Mouse (Mus musculus): ENCODE measurements around the gene Znhit1. TPM values are rescaled to one million over a fixed set of nuclear protein-coding genes. Genes with fewer than 3 reads are reported as not detected.

Gene Znhit1
- total and polyA plus RNA-seq, 3 experiments = 58.4 to 70.1 (median 65.5) TPM

GRCm38 (mm10) chr5:136999449-136999848 lies 11.6 kb upstream of the Znhit1 start:
- 66% methylated on average over 5 of the region's 5 CpGs for WGBS
- Histone ChIP-seq H3K27ac (no peak overlapping the region), H3K27me3 (ENCODE audit: control insufficient read depth, insufficient read depth, low read length) (no peaks in the 10 kb centered on the region), H3K4me3 (no peak overlapping the region), H3K36me3 (ENCODE audit: control insufficient read depth, insufficient read depth, low read length) (no peaks in the 10 kb centered on the region), H3K79me2 (replicated peaks; ENCODE audit: control insufficient read depth, insufficient read depth, low read length) (no peaks in the 10 kb centered on the region), H3K9ac (ENCODE audit: low read depth, low read length) (no peak overlapping the region), H3K4me1 (ENCODE audit: control insufficient read depth, insufficient read depth, low read length) (no peaks in the 10 kb centered on the region)
- intact Hi-C loops (cut with DNase I) = no loop called here
- no peak for TF ChIP-seq EP300 (IDR thresholded peaks at IDR 0.05; ENCODE audit: insufficient read depth, low read depth, low read length)
- no peak for TF ChIP-seq CTCF (IDR thresholded peaks at IDR 0.05)
- TF ChIP-seq POLR2A (IDR thresholded peaks at IDR 0.05; ENCODE audit: insufficient read depth, low read depth, low read length) = no peak
- no peak for DNase-seq

- H3K27me3 ChIP-seq (ENCODE audit: control insufficient read depth, insufficient read depth, low read length) = no peaks in the 10 kb centered on the region
- H3K27ac ChIP-seq = no peak overlapping the region
- TF ChIP-seq CTCF (IDR thresholded peaks at IDR 0.05) = no peak
- no peak for TF ChIP-seq EP300 (IDR thresholded peaks at IDR 0.05; ENCODE audit: insufficient read depth, low read depth, low read length)
- TF ChIP-seq POLR2A (IDR thresholded peaks at IDR 0.05; ENCODE audit: insufficient read depth, low read depth, low read length) = no peak
- DNase-seq = peak in 1 of 2 experiments; percentile 34
- WGBS = 69% methylated on average over 6 of the region's 6 CpGs
- H3K79me2 ChIP-seq (replicated peaks; ENCODE audit: control insufficient read depth, insufficient read depth, low read length) = no peaks in the 10 kb centered on the region; the same call in 1 of the 2 replicates
- H3K4me3 ChIP-seq = no peak overlapping the region
- no peak overlapping the region for H3K9ac ChIP-seq (ENCODE audit: low read depth, low read length)
- H3K36me3 ChIP-seq (ENCODE audit: control insufficient read depth, insufficient read depth, low read length) = no peaks in the 10 kb centered on the region
- H3K4me1 ChIP-seq (ENCODE audit: control insufficient read depth, insufficient read depth, low read length) = no peaks in the 10 kb centered on the region
- intact Hi-C loops (cut with DNase I) = loop anchor here (5.0 to 10.0 kb wide), 2 partner anchors 348 to 795 kb away; partner anchors contain the start of genes Mepce and Zcwpw1
Observed at GRCm38 (mm10) chr5:136989801-136990200, 2.0 kb upstream of the Znhit1 start.

GRCm38 (mm10) chr5:136988420-136988819 lies 599 bp upstream of the Znhit1 start:
- Histone ChIP-seq H3K27me3 (ENCODE audit: control insufficient read depth, insufficient read depth, low read length) (no peaks in the 10 kb centered on the region), H3K36me3 (ENCODE audit: control insufficient read depth, insufficient read depth, low read length) (no peaks in the 10 kb centered on the region), H3K27ac (no peak overlapping the region), H3K9ac (ENCODE audit: low read depth, low read length) (no peak overlapping the region), H3K4me3 (no peak overlapping the region), H3K79me2 (replicated peaks; ENCODE audit: control insufficient read depth, insufficient read depth, low read length) (no peaks in the 10 kb centered on the region; the same call in 1 of the 2 replicates), H3K4me1 (ENCODE audit: control insufficient read depth, insufficient read depth, low read length) (no peaks in the 10 kb centered on the region)
- TF ChIP-seq CTCF (IDR thresholded peaks at IDR 0.05) = no peak
- TF ChIP-seq EP300 (IDR thresholded peaks at IDR 0.05; ENCODE audit: insufficient read depth, low read depth, low read length) = no peak
- no peak for TF ChIP-seq POLR2A (IDR thresholded peaks at IDR 0.05; ENCODE audit: insufficient read depth, low read depth, low read length)
- intact Hi-C loops (cut with DNase I) = loop anchor here (5.0 to 10.0 kb wide), 2 partner anchors 349 to 796 kb away; partner anchors contain the start of genes Mepce and Zcwpw1
- 61% methylated on average over 7 of the region's 7 CpGs for WGBS
- DNase-seq = peak; percentile 48 to 58

GRCm38 (mm10) chr5:136987138-136987933 lies 485 bp downstream of the Znhit1 start:
- TF ChIP-seq CTCF (IDR thresholded peaks at IDR 0.05) = no peak
- TF ChIP-seq POLR2A (IDR thresholded peaks at IDR 0.05; ENCODE audit: insufficient read depth, low read depth, low read length) = peak; percentile 78
- Histone ChIP-seq H3K79me2 (replicated peaks; ENCODE audit: control insufficient read depth, insufficient read depth, low read length) (no peaks in the 10 kb centered on the region; the same call in 1 of the 2 replicates), H3K4me3 (peak overlapping the region; percentile 69), H3K27me3 (ENCODE audit: control insufficient read depth, insufficient read depth, low read length) (no peaks in the 10 kb centered on the region), H3K9ac (ENCODE audit: low read depth, low read length) (peak overlapping the region; percentile 71), H3K4me1 (ENCODE audit: control insufficient read depth, insufficient read depth, low read length) (no peaks in the 10 kb centered on the region), H3K36me3 (ENCODE audit: control insufficient read depth, insufficient read depth, low read length) (no peaks in the 10 kb centered on the region), H3K27ac (peak overlapping the region; percentile 97)
- under 1% methylated on average over 67 of the region's 67 CpGs for WGBS
- DNase-seq = peak; percentile 90
- intact Hi-C loops (cut with DNase I) = loop anchor here (5.0 to 10.0 kb wide), 2 partner anchors 350 to 797 kb away; partner anchors contain the start of genes Mepce and Zcwpw1

GRCm38 (mm10) chr5:136986695-136987137 lies 1.1 kb downstream of the Znhit1 start, which contains the start of gene Plod3:
Gene Plod3 (plus strand): TSS chr5:136987019.
- Histone ChIP-seq H3K79me2 (replicated peaks; ENCODE audit: control insufficient read depth, insufficient read depth, low read length) (no peaks in the 10 kb centered on the region; the same call in 1 of the 2 replicates), H3K27me3 (ENCODE audit: control insufficient read depth, insufficient read depth, low read length) (no peaks in the 10 kb centered on the region), H3K36me3 (ENCODE audit: control insufficient read depth, insufficient read depth, low read length) (no peaks in the 10 kb centered on the region), H3K9ac (ENCODE audit: low read depth, low read length) (peak within 1 kb of the TSS; percentile 71), H3K4me3 (peak within 1 kb of the TSS; percentile 69), H3K27ac (peak within 1 kb of the TSS; percentile 97), H3K4me1 (ENCODE audit: control insufficient read depth, insufficient read depth, low read length) (no peaks in the 10 kb centered on the region)
- intact Hi-C loops (cut with DNase I) = loop anchor here (1.0 to 10.0 kb wide), 3 partner anchors 24 to 798 kb away; partner anchors contain the start of genes Mepce and Zcwpw1
- WGBS = under 1% methylated on average over 26 of the region's 26 CpGs
- DNase-seq = peak in 1 of 2 experiments; percentile 97
- TF ChIP-seq CTCF (IDR thresholded peaks at IDR 0.05) = no peak
- TF ChIP-seq EP300 (IDR thresholded peaks at IDR 0.05; ENCODE audit: insufficient read depth, low read depth, low read length) = peak; percentile 77
- peak; percentile 93 for TF ChIP-seq POLR2A (IDR thresholded peaks at IDR 0.05; ENCODE audit: insufficient read depth, low read depth, low read length)

All from heart, adult 2 months (tissue).